Mouse (Mus musculus) urinary bladder, postnatal 0 days (tissue): ENCODE data around the gene Urb1. TPM values are rescaled to one million over a fixed set of nuclear protein-coding genes. Genes with fewer than 3 reads are reported as not detected.

Source experiments
- polyA plus RNA-seq: library from polyadenylated mRNA; unstranded; fragments of >200 nt; fragmentation: Nextera tagmentation; extraction: Ambion mirVana; gene quantifications from 2 replicates; pipeline ENCODE4 v1.2.1, GENCODE M21; 2015

The Urb1 gene
- polyA plus RNA-seq: 2.6 and 3.9 TPM in 2 replicates

DNA sequence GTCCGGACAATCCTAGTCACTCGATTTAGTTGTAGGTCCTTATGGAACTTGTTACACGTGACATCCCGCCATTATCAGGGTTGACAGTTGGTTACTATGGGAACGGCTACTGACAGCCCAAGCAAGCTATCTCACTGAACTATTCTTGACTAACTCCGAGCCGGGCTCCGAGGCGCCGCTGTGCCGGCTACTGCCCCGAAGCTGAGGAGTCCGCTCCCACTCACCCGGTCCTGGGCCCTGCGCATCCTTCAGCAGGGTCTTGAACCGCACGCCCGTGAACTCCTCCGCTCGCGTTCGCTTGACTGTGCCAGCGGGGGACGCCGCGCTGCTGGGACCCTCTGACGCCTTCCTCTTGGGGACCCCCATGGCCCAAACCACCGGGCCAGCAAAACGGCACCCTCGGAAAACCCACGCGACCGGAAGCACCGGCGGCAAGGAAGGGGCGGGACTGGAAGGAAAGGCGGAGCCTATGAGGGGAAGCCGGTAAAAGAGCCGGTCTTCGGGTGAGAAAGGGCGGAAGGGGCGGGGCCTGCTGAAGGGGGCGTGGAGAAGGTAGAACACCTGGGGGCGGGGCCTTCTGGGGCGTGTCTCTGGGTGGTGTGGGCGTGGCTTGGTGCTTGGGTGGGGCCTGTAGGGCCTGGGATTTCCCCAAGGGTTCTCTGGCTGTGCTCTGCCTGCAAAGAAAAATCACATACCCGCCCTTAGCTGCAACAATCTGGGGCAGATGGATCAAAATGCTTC lies at the start of gene Urb1:
Gene Urb1, minus strand, starts transcription at position 439 of the 741 bp plus-strand sequence.

GRCm38 (mm10) chr16:90826457-90826856 lies 16.2 kb upstream of the Urb1 start, which contains the start of gene Eva1c:
Gene Eva1c, plus strand, starts transcription at chr16:90826719.

DNA sequence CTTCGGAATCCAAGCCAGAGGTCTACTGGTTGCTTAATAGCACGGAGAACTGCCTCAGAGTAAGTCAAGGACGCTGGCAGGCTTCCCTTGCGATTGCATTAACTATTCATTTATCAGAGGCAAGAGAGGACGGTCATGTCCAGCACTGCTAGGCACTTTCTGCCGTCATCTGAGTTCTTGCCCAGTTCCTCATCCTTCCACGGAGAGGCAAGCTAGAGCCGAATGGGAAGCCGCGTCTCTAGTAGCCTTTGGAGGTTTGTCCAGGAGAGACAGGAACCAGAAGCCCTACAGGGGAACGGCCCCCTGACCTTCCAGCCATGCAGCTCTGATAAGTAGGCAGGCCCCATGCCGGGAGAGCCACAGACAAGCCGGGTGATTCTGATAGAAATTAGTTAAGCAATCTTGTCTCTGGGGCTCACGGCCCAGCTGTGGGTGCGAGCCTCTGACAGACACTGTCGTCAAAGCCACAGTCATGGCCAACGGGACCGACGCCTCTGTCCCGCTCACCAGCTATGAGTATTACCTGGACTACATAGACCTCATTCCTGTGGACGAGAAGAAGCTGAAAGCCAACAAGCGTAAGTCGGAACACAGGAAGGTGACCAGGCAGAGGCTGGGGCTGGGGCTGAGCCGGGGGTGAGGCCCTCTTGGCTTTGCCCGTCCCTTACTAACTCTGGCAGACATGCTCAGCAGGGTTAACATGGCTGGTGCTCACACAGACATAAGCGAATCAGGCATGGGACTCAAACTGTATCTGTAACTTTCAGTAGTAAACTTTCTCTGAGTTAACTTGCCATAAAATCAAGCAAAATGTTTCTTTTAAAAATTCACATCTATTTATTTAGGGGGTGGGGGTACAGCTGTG lies 71.9 kb downstream of the Urb1 start, which contains the start of gene Mrap:
Gene Mrap, plus strand, starts transcription at position 116 of the 865 bp plus-strand sequence.

GRCm38 (mm10) chr16:90727233-90728115 lies 82.7 kb downstream of the Urb1 start, which contains the start of gene Mis18a:
Gene Mis18a, minus strand, starts transcription at chr16:90727404.

Other genes starting within 250 kb of the Urb1 start
- gene Mis18a, start 83.0 kb downstream of the Urb1 start, polyA plus RNA-seq: 17.3 and 23.8 TPM in 2 replicates
- gene Mrap, start 72.2 kb downstream of the Urb1 start, polyA plus RNA-seq: 0.20 and 0.22 TPM in 2 replicates
- gene Eva1c, start 16.3 kb upstream of the Urb1 start, polyA plus RNA-seq: 7.0 and 7.3 TPM in 2 replicates
- gene Cfap298, start 124.7 kb upstream of the Urb1 start, polyA plus RNA-seq: 22.3 and 24.0 TPM in 2 replicates
- 8.0 and 8.3 TPM in 2 replicates for gene Synj1, start 200.9 kb upstream of the Urb1 start, polyA plus RNA-seq
- gene Paxbp1, start 234.1 kb upstream of the Urb1 start, polyA plus RNA-seq: 13.5 and 16.0 TPM in 2 replicates